Mouse (Mus musculus) gastrocnemius, adult 2 months (tissue): ENCODE results near the gene Fut4. TPM values are rescaled to one million over a fixed set of nuclear protein-coding genes. Genes with fewer than 3 reads are reported as not detected.

Experiments used
- DNase-seq: peaks from one replicate; pipeline ENCODE4 v3.0.0; 2022
- H3K27ac ChIP-seq: fragments of 200-600 bp; 2 replicates; pipeline ENCODE4 v1.8.1; 2022; ENCODE audit warnings: mild to moderate bottlenecking
- H3K4me3 ChIP-seq: fragments of 200-600 bp; 2 replicates; pipeline ENCODE4 v1.8.1; 2022; ENCODE audit warnings: mild to moderate bottlenecking, moderate library complexity
- CTCF ChIP-seq: fragments of 200-600 bp; IDR thresholded peaks from 2 replicates; pipeline ENCODE4 v1.8.1; 2022; ENCODE audit warnings: antibody characterized with exemption, mild to moderate bottlenecking, moderate library complexity
- intact Hi-C: fragments of 180-260 bp; cut with DNase I; formaldehyde crosslinking; loops from one replicate; pipeline ENCODE4 v1.15.1; 2025
- total RNA-seq, 2 experiments: library from RNA; stranded (reverse); gene quantifications; 2 replicates each; pipeline ENCODE4 v1.2.3; 2021

Gene Fut4
- total RNA-seq, 2 experiments from 2014 or later: 0.20 to 0.28 TPM

GRCm38 (mm10) chr9:14753947-14754346 lies 1.8 kb upstream of the Fut4 start:
- no peak overlapping the region for H3K27ac ChIP-seq
- DNase-seq: no peak
- intact Hi-C loops: no loop called here
- H3K4me3 ChIP-seq: no peak overlapping the region
- no peak for TF ChIP-seq CTCF

- Histone ChIP-seq H3K4me3 (peak overlapping the region; percentile 76), H3K27ac (peak overlapping the region; percentile 66)
- no peak for TF ChIP-seq CTCF
- intact Hi-C loops: no loop called here
- DNase-seq: no peak
Observed at GRCm38 (mm10) chr9:14751503-14752000, 641 bp downstream of the Fut4 start.

- no peak for DNase-seq
- intact Hi-C loops: no loop called here
Observed at GRCm38 (mm10) chr9:14750901-14751502, 1.2 kb downstream of the Fut4 start.

DNA sequence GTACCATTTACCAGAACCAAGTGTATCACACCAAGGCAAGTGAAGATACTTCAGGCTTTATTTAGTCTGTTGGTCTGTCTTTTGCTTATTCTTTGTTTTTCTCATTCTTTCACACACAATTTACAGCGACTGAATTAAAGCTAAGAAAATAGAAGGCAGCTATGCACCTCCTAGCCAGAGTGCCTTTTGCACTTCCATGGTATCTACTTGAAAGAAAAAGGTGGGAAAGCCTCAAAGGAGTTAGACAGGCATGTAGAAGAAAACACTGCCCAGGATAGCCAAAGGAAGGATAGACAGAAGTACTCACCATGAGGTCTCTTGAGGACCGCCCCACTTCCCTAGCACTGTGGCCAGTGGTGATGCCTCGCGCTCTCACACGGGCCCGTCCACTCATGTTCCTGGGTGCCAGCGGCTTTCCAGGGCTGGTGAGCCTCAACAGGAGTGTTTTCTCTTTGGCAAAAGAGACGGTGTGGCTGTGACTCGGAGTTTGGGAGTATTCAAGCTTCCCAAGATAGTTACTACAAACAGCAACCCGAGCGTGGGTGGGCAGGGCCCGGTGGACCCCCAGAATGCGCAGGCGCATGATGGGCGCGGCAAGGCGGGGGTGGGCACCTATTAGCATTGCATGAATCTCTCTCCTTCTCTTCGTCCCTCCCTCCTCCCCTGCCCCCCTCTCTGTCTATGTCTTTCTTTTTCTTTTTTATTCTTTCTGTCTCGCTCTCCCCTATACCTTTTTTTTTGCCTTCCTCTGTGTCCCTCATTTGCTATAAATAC lies 11.9 kb downstream of the Fut4 start, which contains the start of gene Piwil4:
Gene Piwil4 (minus strand): TSS at position 583 of the 774 bp plus-strand sequence.
- Histone ChIP-seq H3K27ac (no peak within 1 kb of the TSS), H3K4me3 (no peak within 1 kb of the TSS)
- DNase-seq: no peak
- no peak for TF ChIP-seq CTCF
- intact Hi-C loops: no loop called here

More at GRCm38 (mm10) chr9:14750901-14751502, 1.2 kb downstream of the Fut4 start:
- Histone ChIP-seq H3K27ac (no peak overlapping the region), H3K4me3 (peak overlapping the region; percentile 76)
- TF ChIP-seq CTCF: no peak

GRCm38 (mm10) chr9:14739498-14740150 lies 12.6 kb downstream of the Fut4 start:
- DNase-seq: no peak
- Histone ChIP-seq H3K27ac (no peak overlapping the region), H3K4me3 (no peak overlapping the region)
- no peak for TF ChIP-seq CTCF
- intact Hi-C loops: no loop called here

GRCm38 (mm10) chr9:14730941-14731541 lies 21.2 kb downstream of the Fut4 start:
- H3K4me3 ChIP-seq: no peak overlapping the region
- TF ChIP-seq CTCF: no peak
- no peak for DNase-seq
- no peak overlapping the region for H3K27ac ChIP-seq
- intact Hi-C loops: no loop called here

DNA sequence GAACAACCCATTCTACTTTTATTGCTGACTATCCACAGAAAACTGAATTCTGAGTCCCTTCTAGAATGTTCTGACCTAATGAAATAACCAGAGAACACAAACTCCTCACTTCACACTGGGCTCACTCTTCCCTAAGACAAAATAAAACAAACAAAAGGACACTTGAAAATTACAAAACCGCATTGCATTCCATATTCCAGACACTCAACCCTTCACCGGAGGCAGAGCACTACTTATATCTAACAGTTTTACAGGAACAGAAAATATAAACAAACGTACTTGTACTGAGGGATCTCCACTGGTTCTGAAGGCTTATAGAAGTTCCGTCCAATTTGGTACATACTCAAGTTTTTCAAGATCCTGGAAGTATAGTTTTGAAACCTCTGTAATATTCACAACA lies 23.8 kb downstream of the Fut4 start:
- no peak overlapping the region for H3K4me3 ChIP-seq
- DNase-seq: no peak
- intact Hi-C loops: no loop called here
- no peak for TF ChIP-seq CTCF
- no peak overlapping the region for H3K27ac ChIP-seq

DNA sequence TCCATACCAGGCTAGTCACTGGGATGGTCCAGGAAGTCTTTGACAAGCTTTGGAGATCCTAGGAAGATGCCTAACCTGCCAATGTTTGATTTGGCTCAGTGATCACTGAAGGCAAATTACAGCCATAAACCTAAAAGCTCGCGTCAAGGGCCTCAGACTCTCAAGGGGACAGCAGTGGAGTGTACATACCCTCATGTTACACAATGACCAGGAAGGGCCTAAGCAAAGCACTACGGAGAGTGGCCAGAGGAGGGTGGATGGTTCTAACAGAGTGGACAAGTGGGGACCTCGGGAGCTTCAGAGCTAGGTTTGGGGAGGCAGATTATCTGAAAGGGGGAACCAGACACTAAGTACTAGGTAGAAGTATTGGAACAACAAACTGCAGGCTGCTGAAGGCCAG lies 25.6 kb downstream of the Fut4 start:
- intact Hi-C loops: no loop called here
- H3K4me3 ChIP-seq: no peak overlapping the region
- TF ChIP-seq CTCF: no peak
- DNase-seq: no peak
- no peak overlapping the region for H3K27ac ChIP-seq

DNA sequence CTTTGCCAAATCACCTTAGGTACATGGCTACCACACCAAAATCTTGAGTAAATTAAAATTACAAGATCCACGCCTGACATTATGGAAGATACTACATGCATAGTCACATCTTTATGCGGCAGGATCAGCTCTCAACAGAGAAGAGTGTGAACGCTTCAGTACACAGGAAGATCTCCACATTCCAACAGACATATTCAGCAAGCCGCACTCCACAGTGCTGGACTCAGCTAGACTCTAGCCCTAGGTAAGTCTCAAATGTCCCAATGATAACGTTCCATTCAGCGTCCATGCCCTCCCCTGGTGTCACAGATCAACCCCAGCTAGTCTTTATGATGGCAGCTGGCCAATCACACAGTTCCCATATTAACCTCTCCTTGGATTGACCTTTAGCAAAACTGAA lies 26.2 kb downstream of the Fut4 start:
- no peak overlapping the region for H3K4me3 ChIP-seq
- intact Hi-C loops: no loop called here
- TF ChIP-seq CTCF: no peak
- H3K27ac ChIP-seq: no peak overlapping the region
- no peak for DNase-seq

DNA sequence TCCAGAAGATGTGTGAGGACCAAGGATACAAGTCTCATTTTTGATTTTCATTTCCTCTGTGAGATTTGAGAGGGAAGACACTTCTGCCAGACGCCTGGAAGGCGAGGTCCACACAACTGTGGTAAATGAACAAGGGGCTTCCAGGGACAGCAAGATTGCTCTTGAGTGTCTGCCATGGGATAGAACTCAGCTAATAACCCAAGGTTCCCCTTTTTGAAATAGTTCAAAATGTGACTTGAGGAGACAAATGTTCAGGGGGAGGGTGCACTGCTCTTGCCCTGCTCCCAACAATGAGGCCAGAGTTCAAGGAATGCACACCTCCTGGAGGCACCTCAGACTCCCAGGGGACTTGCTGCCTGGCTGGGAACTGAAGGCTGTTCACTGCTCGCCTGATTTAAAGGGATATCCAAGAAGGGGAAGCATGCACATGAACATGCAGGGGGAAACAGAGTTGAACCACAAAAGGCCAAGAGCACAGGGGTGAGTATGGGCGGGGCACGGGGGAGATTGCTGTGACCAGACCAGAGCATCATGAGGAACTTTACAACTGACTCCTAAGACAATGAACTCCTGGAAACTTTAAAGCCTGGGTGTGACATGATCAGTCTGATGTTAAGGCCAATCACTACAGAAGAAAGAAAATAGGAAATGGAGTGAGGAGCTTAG lies 27.3 kb downstream of the Fut4 start:
- no peak for TF ChIP-seq CTCF
- intact Hi-C loops: no loop called here
- DNase-seq: no peak
- Histone ChIP-seq H3K27ac (no peak overlapping the region), H3K4me3 (no peak overlapping the region)

DNA sequence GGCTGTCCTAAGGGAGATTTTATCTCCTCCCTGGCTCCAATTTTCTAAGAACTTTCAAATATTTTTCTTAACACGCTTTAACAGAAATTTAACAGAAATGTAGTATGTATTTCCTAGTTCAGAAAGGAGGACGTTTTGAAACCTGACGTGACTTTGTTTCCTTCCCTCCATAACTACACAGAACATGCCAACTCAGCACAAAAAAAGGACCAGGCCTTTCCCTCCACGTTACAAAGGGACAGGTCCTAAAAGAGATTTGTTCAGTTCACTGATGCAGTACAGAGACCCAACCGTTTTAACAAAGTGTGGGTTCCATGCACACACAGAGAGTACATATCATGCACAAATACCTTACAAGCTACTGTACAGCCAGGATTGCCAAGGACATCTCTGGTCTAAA lies 30.6 kb downstream of the Fut4 start:
- TF ChIP-seq CTCF: no peak
- no peak overlapping the region for H3K4me3 ChIP-seq
- DNase-seq: no peak
- intact Hi-C loops: no loop called here
- H3K27ac ChIP-seq: no peak overlapping the region

- Histone ChIP-seq H3K4me3 (no peak overlapping the region), H3K27ac (no peak overlapping the region)
- TF ChIP-seq CTCF: no peak
- intact Hi-C loops: no loop called here
- no peak for DNase-seq
Observed at GRCm38 (mm10) chr9:14720384-14720783, 31.8 kb downstream of the Fut4 start.

DNA sequence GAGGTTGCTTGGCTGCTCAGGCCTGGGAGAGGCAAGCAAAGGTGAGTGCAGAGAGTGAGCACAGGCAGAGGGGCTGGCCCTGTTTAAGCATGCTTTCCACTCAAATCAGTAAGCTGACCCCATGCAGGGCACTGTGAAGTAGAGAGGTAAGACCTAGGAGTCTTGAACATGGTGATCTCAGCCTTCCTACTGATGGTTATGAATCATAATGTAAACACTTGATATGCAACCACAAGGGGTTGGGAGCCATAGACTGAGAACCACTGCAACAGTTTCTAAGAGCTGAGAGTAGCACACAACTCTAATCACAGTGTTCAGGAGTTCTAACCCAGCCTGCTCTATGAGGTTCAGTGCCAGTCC lies 33.9 kb downstream of the Fut4 start:
- H3K27ac ChIP-seq: peak overlapping the region; percentile 69
- intact Hi-C loops: no loop called here
- no peak for DNase-seq
- peak overlapping the region; percentile 62 for H3K4me3 ChIP-seq
- TF ChIP-seq CTCF: no peak
